Mouse (Mus musculus) MEL (cell line): ENCODE measurements around the gene Hacl1. TPM values are rescaled to one million over a fixed set of nuclear protein-coding genes. Genes with fewer than 3 reads are reported as not detected.

Experiments
- DNase-seq: peaks from one replicate; pipeline ENCODE4 v3.0.0; 2011; ENCODE audit warnings: low read depth, low spot score
- H3K27ac ChIP-seq: 2 replicates; pipeline ENCODE4 v1.5.1; 2012; ENCODE audit warnings: low read depth, mild to moderate bottlenecking, control low read depth, low read length, moderate library complexity; ENCODE audit not compliant: control insufficient read depth
- H3K27me3 ChIP-seq, 2 experiments: fragments of 150-350 bp in 1 of 2; sonication (generic) in 1 of 2; 2 replicates each; pipeline ENCODE4 v1.6.1; 2012; ENCODE audit warnings: low read length in 2 of 2, mild to moderate bottlenecking in 2 of 2, improper control_type of control experiment in 1 of 2, moderate library complexity in 1 of 2; ENCODE audit not compliant: insufficient read depth in 2 of 2, control insufficient read depth in 1 of 2
- H3K36me3 ChIP-seq, 2 experiments: 2 replicates each; pipeline ENCODE4 v1.6.1; 2012 to 2014; ENCODE audit warnings: low read length in 2 of 2, improper control_type of control experiment in 1 of 2, inconsistent platforms in 1 of 2, mild to moderate bottlenecking in 1 of 2; ENCODE audit not compliant: insufficient read depth in 2 of 2, control insufficient read depth in 1 of 2
- H3K4me1 ChIP-seq, 2 experiments: fragments of 150-350 bp in 1 of 2; sonication (generic) in 1 of 2; 2 replicates each; pipeline ENCODE4 v1.6.1; 2012; ENCODE audit warnings: low read length in 2 of 2, improper control_type of control experiment in 1 of 2, mild to moderate bottlenecking in 1 of 2; ENCODE audit not compliant: insufficient read depth in 2 of 2, control insufficient read depth in 1 of 2
- H3K4me3 ChIP-seq, 2 experiments: fragments of 150-350 bp in 1 of 2; sonication (generic) in 1 of 2; 2 replicates each; pipeline ENCODE4 v1.5.1; 2012; ENCODE audit warnings: low read depth in 2 of 2, low read length in 2 of 2, mild to moderate bottlenecking in 2 of 2, moderate library complexity in 2 of 2, control low read depth in 1 of 2, improper control_type of control experiment in 1 of 2; ENCODE audit not compliant: control insufficient read depth in 1 of 2, insufficient read depth in 1 of 2
- H3K79me2 ChIP-seq: 2 replicates; pipeline ENCODE4 v1.6.1; 2012; ENCODE audit warnings: mild to moderate bottlenecking, low read length, moderate library complexity; ENCODE audit not compliant: control insufficient read depth, poor library complexity, insufficient read depth
- H3K9ac ChIP-seq: 2 replicates; pipeline ENCODE4 v1.6.1; 2012; ENCODE audit warnings: low read depth, mild to moderate bottlenecking, control low read depth, low read length, moderate library complexity; ENCODE audit not compliant: control insufficient read depth, poor library complexity, severe bottlenecking
- H3K9me3 ChIP-seq: fragments of 150-350 bp; sonication (generic); replicated peaks from 2 replicates; pipeline ENCODE4 v1.6.1; 2012; ENCODE audit warnings: mild to moderate bottlenecking, low read length, improper control_type of control experiment, moderate library complexity; ENCODE audit not compliant: insufficient read depth
- BHLHE40 ChIP-seq: IDR thresholded peaks from 2 replicates; pipeline ENCODE4 v1.6.1; 2012; ENCODE audit warnings: low read depth, mild to moderate bottlenecking, inconsistent platforms, low read length, improper control_type of control experiment, borderline replicate concordance
- CHD1 ChIP-seq: IDR thresholded peaks from 2 replicates; pipeline ENCODE4 v1.6.1; 2012; ENCODE audit warnings: low read depth, mild to moderate bottlenecking, inconsistent platforms, low read length, improper control_type of control experiment
- ELF1 ChIP-seq: IDR thresholded peaks from 2 replicates; pipeline ENCODE4 v1.6.1; 2014; ENCODE audit warnings: low read depth, mild to moderate bottlenecking, inconsistent platforms, low read length, improper control_type of control experiment, moderate library complexity
- ETS1 ChIP-seq: IDR thresholded peaks from 2 replicates; pipeline ENCODE4 v1.6.1; 2012; ENCODE audit warnings: low read depth, mild to moderate bottlenecking, inconsistent platforms, low read length, improper control_type of control experiment, moderate library complexity
- GABPA ChIP-seq: IDR thresholded peaks from 2 replicates; pipeline ENCODE4 v1.6.1; 2012; ENCODE audit warnings: low read depth, mild to moderate bottlenecking, inconsistent platforms, low read length, improper control_type of control experiment, moderate library complexity
- HCFC1 ChIP-seq: IDR thresholded peaks from 2 replicates; pipeline ENCODE4 v1.6.1; 2012; ENCODE audit warnings: low read depth, mild to moderate bottlenecking, inconsistent platforms, low read length, improper control_type of control experiment, moderate library complexity
- MAFK ChIP-seq: IDR thresholded peaks from 2 replicates; pipeline ENCODE4 v1.6.1; 2011; ENCODE audit warnings: low read depth, mild to moderate bottlenecking, low read length, improper control_type of control experiment, borderline replicate concordance
- MXI1 ChIP-seq: IDR thresholded peaks from 2 replicates; pipeline ENCODE4 v1.6.1; 2011; ENCODE audit warnings: mild to moderate bottlenecking, low read depth, low read length, improper control_type of control experiment
- MYC ChIP-seq: IDR thresholded peaks from 2 replicates; pipeline ENCODE4 v1.6.1; 2011; ENCODE audit warnings: low read depth, mild to moderate bottlenecking, low read length, improper control_type of control experiment, moderate library complexity
- NELFE ChIP-seq: IDR thresholded peaks from 2 replicates; pipeline ENCODE4 v1.6.1; 2011; ENCODE audit warnings: low read depth, low read length, improper control_type of control experiment
- NRF1 ChIP-seq: IDR thresholded peaks from 2 replicates; pipeline ENCODE4 v1.6.1; 2014; ENCODE audit warnings: low read depth, mild to moderate bottlenecking, inconsistent platforms, low read length, improper control_type of control experiment, moderate library complexity; ENCODE audit not compliant: poor library complexity, insufficient read depth, severe bottlenecking
- POLR2A ChIP-seq, 2 experiments: IDR thresholded peaks; 2 replicates each; pipeline ENCODE4 v1.6.1; 2011 to 2012; ENCODE audit warnings: low read length in 2 of 2, mild to moderate bottlenecking in 2 of 2, control low read depth in 1 of 2, improper control_type of control experiment in 1 of 2, low read depth in 1 of 2, moderate library complexity in 1 of 2; ENCODE audit not compliant: control insufficient read depth in 1 of 2, insufficient read depth in 1 of 2, poor library complexity in 1 of 2
- POLR2AphosphoS2 ChIP-seq: IDR thresholded peaks from 2 replicates; pipeline ENCODE4 v1.6.1; 2011; ENCODE audit warnings: low read length, improper control_type of control experiment
- TAL1 ChIP-seq: IDR thresholded peaks from 2 replicates; pipeline ENCODE4 v1.6.1; 2012; ENCODE audit warnings: mild to moderate bottlenecking, inconsistent platforms, low read length, moderate library complexity, mixed read lengths
- TBP ChIP-seq: IDR thresholded peaks from 2 replicates; pipeline ENCODE4 v1.8.0; 2011; ENCODE audit warnings: low read depth, low read length, improper control_type of control experiment
- USF2 ChIP-seq, 2 experiments: IDR thresholded peaks; 2 replicates each; pipeline ENCODE4 v1.6.1; 2011 to 2012; ENCODE audit warnings: improper control_type of control experiment in 2 of 2, low read length in 2 of 2, borderline replicate concordance in 1 of 2, inconsistent platforms in 1 of 2, low read depth in 1 of 2, mild to moderate bottlenecking in 1 of 2; ENCODE audit not compliant: insufficient read depth in 1 of 2
- ZC3H11A ChIP-seq: IDR thresholded peaks from 2 replicates; pipeline ENCODE4 v1.6.1; 2012; ENCODE audit warnings: low read depth, mild to moderate bottlenecking, inconsistent platforms, low read length, improper control_type of control experiment
- ZMIZ1 ChIP-seq: IDR thresholded peaks from 2 replicates; pipeline ENCODE4 v1.6.1; 2012; ENCODE audit warnings: low read depth, mild to moderate bottlenecking, inconsistent platforms, low read length, improper control_type of control experiment, moderate library complexity
- polyA plus RNA-seq, 2 experiments: library from polyadenylated mRNA; stranded (reverse) in 1 of 2; unstranded in 1 of 2; fragments of >175 nt in 1 of 2; fragments of >200 nt in 1 of 2; gene quantifications; 2 replicates each; pipeline versions ENCODE4 v1.2.1 to v1.2.4; 2012; ENCODE audit warnings: low replicate concordance in 2 of 2, low read depth in 1 of 2; ENCODE audit not compliant: insufficient read length in 2 of 2, insufficient read depth in 1 of 2, missing spikeins in 1 of 2
- total RNA-seq: library from RNA; depleted of rRNA; stranded (reverse); fragments of 300-350 nt; gene quantifications from 2 replicates; pipeline ENCODE4 v1.2.3, GENCODE M21; 2012

Hacl1 gene
- total and polyA plus RNA-seq, 3 experiments, result 7.7 to 13.3 TPM; not detected in 1

- Histone ChIP-seq H3K9ac (no peak overlapping the region), H3K36me3 (no peaks in the 10 kb centered on the region), H3K4me1 (peaks cover 3 to 4% of the 10 kb centered on the region in 2 experiments; a peak in 1 of 4 replicates), H3K9me3 (no peaks in the 10 kb centered on the region), H3K79me2 (no peaks in the 10 kb centered on the region), H3K4me3 (no peak overlapping the region), H3K27ac (no peak overlapping the region), H3K27me3 (no peaks in the 10 kb centered on the region)
- no peak for DNase-seq
- TF ChIP-seq GABPA (no peak), NELFE (no peak), ZC3H11A (no peak), MXI1 (no peak), POLR2AphosphoS2 (no peak), TBP (no peak), TAL1 (no peak), ELF1 (no peak), USF2 (IDR thresholded peaks at IDR 0.05; ENCODE audit: borderline replicate concordance in 1 of 2, insufficient read depth in 1 of 2, low read depth in 1 of 2, low read length in 2 of 2) (no peak), CHD1 (no peak), MYC (no peak), ZMIZ1 (no peak), HCFC1 (no peak), ETS1 (no peak), MAFK (no peak), POLR2A (IDR thresholded peaks at IDR 0.05; ENCODE audit: control insufficient read depth in 1 of 2, insufficient read depth in 1 of 2, low read depth in 1 of 2, low read length in 2 of 2, poor library complexity in 1 of 2) (no peak), NRF1 (no peak), BHLHE40 (no peak)
These were observed 23.1 kb downstream of the Hacl1 start for GRCm38 (mm10) chr14:31617997-31618396.

GRCm38 (mm10) chr14:31617204-31617603 lies 23.9 kb downstream of the Hacl1 start:
- H3K4me3 ChIP-seq, result no peak overlapping the region
- peaks cover 3 to 4% of the 10 kb centered on the region in 2 experiments; a peak in 1 of 4 replicates for H3K4me1 ChIP-seq
- H3K9ac ChIP-seq, result no peak overlapping the region
- DNase-seq, result no peak
- H3K36me3 ChIP-seq, result no peaks in the 10 kb centered on the region
- no peaks in the 10 kb centered on the region for H3K9me3 ChIP-seq
- no peaks in the 10 kb centered on the region for H3K79me2 ChIP-seq
- no peak for TF ChIP-seq NELFE
- no peak for TF ChIP-seq ELF1
- H3K27ac ChIP-seq, result no peak overlapping the region
- H3K27me3 ChIP-seq, result no peaks in the 10 kb centered on the region
